Mouse (Mus musculus) embryonic facial prominence, embryonic 11.5 days (tissue): ENCODE measurements around the gene Adgrg3. TPM values are rescaled to one million over a fixed set of nuclear protein-coding genes. Genes with fewer than 3 reads are reported as not detected.

Experiments
- ATAC-seq: fragments of 200-750 bp; cut with Nextera tagmentation; replicated peaks from 2 replicates; pipeline ENCODE4 v1.8.0; 2017; ENCODE audit warnings: low read depth; ENCODE audit not compliant: insufficient number of reproducible peaks, low FRiP score, low TSS enrichment
- DNase-seq: peaks from one replicate; pipeline ENCODE4 v3.0.0-alpha.2; 2015; ENCODE audit warnings: low spot score
- H3K27ac ChIP-seq: fragments of 300-500 bp; sonication (generic); replicated peaks from 2 replicates; pipeline ENCODE4 v1.5.1; 2014; ENCODE audit warnings: mild to moderate bottlenecking, low read depth, low read length, control low read depth
- H3K27me3 ChIP-seq: fragments of 300-500 bp; sonication (generic); 2 replicates; pipeline ENCODE4 v1.6.1; 2014; ENCODE audit warnings: mild to moderate bottlenecking, low read length, moderate library complexity, mixed read lengths; ENCODE audit not compliant: control insufficient read depth, insufficient read depth
- H3K36me3 ChIP-seq: fragments of 300-500 bp; sonication (generic); replicated peaks from 2 replicates; pipeline ENCODE4 v1.6.1; 2014; ENCODE audit warnings: low read depth, mild to moderate bottlenecking, low read length, moderate library complexity, mixed read lengths; ENCODE audit not compliant: control insufficient read depth, insufficient read depth
- H3K4me1 ChIP-seq: fragments of 300-500 bp; sonication (generic); 2 replicates; pipeline ENCODE4 v1.6.1; 2014; ENCODE audit warnings: low read length, mixed read lengths; ENCODE audit not compliant: control insufficient read depth, insufficient read depth
- H3K4me2 ChIP-seq: fragments of 300-500 bp; sonication (generic); 2 replicates; pipeline ENCODE4 v1.6.1; 2014; ENCODE audit warnings: low read depth, mild to moderate bottlenecking, control low read depth, low read length, moderate library complexity
- H3K4me3 ChIP-seq: fragments of 300-500 bp; sonication (generic); 2 replicates; pipeline ENCODE4 v1.5.1; 2014; ENCODE audit warnings: low read depth, low read length, control low read depth
- H3K9ac ChIP-seq: fragments of 300-500 bp; sonication (generic); replicated peaks from 2 replicates; pipeline ENCODE4 v1.6.1; 2014; ENCODE audit warnings: mild to moderate bottlenecking, control low read depth, low read length
- H3K9me3 ChIP-seq: fragments of 300-500 bp; sonication (generic); replicated peaks from 2 replicates; pipeline ENCODE4 v1.6.1; 2016; ENCODE audit warnings: mild to moderate bottlenecking, low read length, inconsistent platforms, mixed read lengths; ENCODE audit not compliant: control insufficient read depth
- WGBS: fragments of 180-500 bp; shearing (Covaris S2); extraction: QIAGEN DNeasy Blood & Tissue Kit; methylation state at CpG from one replicate; pipeline ENCODE4 v1.1.7; 2014; 5-methylcytosine and 5-hydroxymethylcytosine counted together
- polyA plus RNA-seq: library from polyadenylated mRNA; unstranded; fragments of >200 nt; fragmentation: Nextera tagmentation; extraction: Ambion mirVana; gene quantifications from 2 replicates; pipeline ENCODE4 v1.2.1, GENCODE M21; 2014

The Adgrg3 gene
- polyA plus RNA-seq, 1 experiment from 2014 or later = 2.0 TPM

DNA sequence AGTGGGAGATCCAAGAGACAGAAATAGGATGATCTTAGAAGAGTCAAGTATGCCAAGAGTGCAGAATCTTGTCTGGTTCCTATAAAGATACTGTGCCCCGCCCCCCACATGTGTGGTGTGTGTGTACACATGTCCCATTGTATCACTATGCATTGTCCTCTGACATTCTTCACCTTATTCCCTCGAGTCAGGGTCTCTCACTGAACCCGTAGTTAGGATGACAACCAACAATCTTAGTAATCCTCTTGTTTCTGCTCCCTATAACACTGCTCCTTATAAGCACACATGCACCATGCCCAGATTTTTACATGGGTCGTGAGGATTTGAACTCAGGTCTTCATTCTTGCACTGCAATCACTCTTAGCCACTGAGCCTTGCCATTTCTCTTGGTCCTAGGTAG lies 61.8 kb downstream of the Adgrg3 start:
- WGBS = 82% methylated on average over 4 of the region's 4 CpGs

DNA sequence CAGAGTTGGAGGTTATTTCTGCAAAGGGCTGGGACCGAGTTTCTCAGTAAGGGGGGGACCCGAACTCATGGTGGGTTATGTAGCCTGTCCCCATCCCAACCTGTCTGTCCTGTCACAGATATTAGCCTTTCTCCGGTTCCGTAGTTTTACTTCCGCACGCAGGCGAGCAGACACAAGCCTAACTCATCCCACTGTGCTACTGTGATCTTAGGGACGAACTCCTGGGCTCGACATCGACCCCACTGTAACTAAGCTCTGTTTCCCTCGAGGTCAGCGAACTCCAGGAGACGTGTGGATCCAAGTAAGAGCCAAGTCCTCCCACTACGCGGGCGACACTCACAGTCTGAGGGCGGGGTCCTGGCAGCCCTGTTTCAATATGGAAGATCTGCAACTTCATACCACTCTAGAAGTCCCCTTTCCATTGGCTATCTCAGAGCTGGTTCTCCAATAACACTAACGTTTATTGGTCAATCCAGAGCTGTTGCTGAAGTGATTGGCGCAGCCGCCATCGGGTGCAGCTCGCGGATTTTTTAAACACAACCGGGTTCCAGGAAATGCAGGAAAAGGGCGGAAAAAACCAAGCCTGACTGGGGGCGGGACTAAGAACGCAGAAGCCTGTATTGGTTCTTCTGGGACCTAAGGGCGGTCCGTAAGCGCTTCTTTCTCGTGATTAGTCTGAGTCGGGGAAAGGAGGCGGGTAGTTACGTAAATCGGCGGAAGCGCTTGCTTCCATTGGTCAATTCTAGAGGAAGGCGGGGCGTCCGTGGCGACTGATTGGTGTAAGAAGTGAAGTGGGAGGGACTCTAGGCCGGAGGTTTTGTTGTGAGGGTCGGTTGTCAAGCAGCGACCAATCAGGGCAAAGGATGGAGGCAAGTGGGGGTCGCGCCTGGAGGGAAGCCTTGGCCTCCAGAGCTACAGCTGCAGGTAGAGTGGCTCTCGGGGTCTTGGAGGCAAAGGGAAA lies 63.2 kb downstream of the Adgrg3 start, which contains the start of gene Katnb1:
TSS of gene Katnb1 (plus strand) at position 806 of the 961 bp plus-strand sequence.
- Histone ChIP-seq H3K27ac (peak within 1 kb of the TSS; percentile 28; the same call in 1 of the 2 replicates), H3K9me3 (no peaks in the 10 kb centered on the region), H3K4me3 (peak within 1 kb of the TSS; percentile 66), H3K9ac (peak within 1 kb of the TSS; percentile 74), H3K4me1 (no peaks in the 10 kb centered on the region), H3K36me3 (no peaks in the 10 kb centered on the region), H3K27me3 (no peaks in the 10 kb centered on the region), H3K4me2 (peak within 1 kb of the TSS; percentile 57)
- DNase-seq (peak; percentile 99), ATAC-seq (peak; percentile 97)
- WGBS = under 1% methylated on average over 47 of the region's 47 CpGs

More for the DNA sequence above, 61.8 kb downstream of the Adgrg3 start:
- no peak overlapping the region for H3K4me3 ChIP-seq
- no peaks in the 10 kb centered on the region for H3K36me3 ChIP-seq
- no peak overlapping the region for H3K4me2 ChIP-seq
- no peaks in the 10 kb centered on the region for H3K4me1 ChIP-seq
- ATAC-seq (no peak), DNase-seq (no peak)
- H3K27ac ChIP-seq = no peak overlapping the region
- H3K9ac ChIP-seq = no peak overlapping the region
- no peaks in the 10 kb centered on the region for H3K27me3 ChIP-seq
- H3K9me3 ChIP-seq = no peaks in the 10 kb centered on the region

GRCm38 (mm10) chr8:95081650-95082049 lies 64.2 kb downstream of the Adgrg3 start:
- WGBS = 7% methylated on average over 11 of the region's 11 CpGs
- ATAC-seq (no peak), DNase-seq (peak; percentile 8)
- Histone ChIP-seq H3K4me3 (peak overlapping the region; percentile 66), H3K27me3 (no peaks in the 10 kb centered on the region), H3K27ac (no peak overlapping the region), H3K4me1 (no peaks in the 10 kb centered on the region), H3K9ac (peak overlapping the region; percentile 74), H3K9me3 (no peaks in the 10 kb centered on the region), H3K36me3 (no peaks in the 10 kb centered on the region), H3K4me2 (peak overlapping the region; percentile 37)

DNA sequence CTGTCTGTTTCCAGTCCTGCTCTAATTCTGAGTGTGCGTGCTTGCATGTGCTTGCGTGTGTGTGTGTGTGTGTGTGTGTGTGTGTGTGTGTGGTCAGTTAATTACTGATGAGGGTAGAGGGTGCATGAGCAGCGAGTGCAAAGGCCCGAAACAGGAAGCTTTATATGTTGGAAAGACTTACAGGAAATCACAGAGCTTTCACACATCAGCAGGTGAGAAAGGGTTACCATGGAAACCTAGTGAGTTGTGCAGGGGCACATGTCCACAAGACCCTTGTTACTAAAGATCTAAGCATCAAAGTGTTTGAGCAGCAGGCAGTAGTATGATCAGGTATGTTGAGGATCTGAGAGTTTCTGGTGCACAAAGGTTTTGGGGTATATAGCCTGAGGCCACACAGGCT lies 66.8 kb downstream of the Adgrg3 start:
- Histone ChIP-seq H3K4me1 (no peaks in the 10 kb centered on the region), H3K4me3 (no peak overlapping the region), H3K27ac (no peak overlapping the region), H3K9ac (no peak overlapping the region), H3K4me2 (no peak overlapping the region), H3K36me3 (peaks cover 4% of the 10 kb centered on the region), H3K9me3 (no peaks in the 10 kb centered on the region), H3K27me3 (no peaks in the 10 kb centered on the region)
- DNase-seq = no peak
- WGBS = 89% methylated on average over 4 of the region's 4 CpGs
- ATAC-seq = no peak

DNA sequence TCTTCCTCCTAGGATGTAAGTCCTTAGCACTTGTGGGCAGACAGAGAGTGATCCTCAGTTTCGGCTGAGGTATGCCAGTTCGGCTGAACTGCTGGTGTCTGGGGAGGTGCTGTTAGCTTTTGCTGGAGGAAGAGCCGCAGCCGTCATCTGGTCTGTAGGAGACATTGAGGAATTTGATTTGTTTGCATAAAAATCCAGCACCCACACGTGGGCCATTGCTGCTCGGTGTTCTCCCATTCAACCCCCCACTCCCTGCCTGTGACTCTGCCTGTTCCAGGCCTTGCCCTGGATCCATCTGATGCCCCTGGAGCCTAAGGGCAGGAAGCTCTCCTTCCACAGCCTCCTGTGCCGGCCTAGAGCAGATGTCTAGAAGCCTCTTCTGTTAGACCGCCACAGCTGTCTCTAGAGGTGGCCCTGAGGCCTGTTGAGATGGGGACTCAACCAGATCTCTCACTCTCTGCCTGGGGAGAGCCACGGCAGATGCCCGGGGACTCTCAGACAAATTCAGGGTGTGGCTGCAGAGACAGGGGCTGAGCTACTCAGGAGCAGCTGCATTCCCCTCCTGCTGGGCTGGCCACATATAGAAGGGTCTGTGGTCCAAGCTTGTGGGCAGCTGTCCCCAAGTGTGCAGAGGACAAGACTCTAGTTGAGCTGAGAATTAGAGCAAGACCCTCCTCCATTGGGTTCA lies 67.4 kb downstream of the Adgrg3 start:
- DNase-seq (no peak), ATAC-seq (no peak)
- no peaks in the 10 kb centered on the region for H3K4me1 ChIP-seq
- H3K4me3 ChIP-seq = no peak overlapping the region
- H3K27me3 ChIP-seq = no peaks in the 10 kb centered on the region
- no peak overlapping the region for H3K9ac ChIP-seq
- H3K4me2 ChIP-seq = no peak overlapping the region; the same call in 1 of the 2 replicates
- H3K36me3 ChIP-seq = peaks cover 4% of the 10 kb centered on the region
- no peak overlapping the region for H3K27ac ChIP-seq
- WGBS = 83% methylated on average over 10 of the region's 10 CpGs
- no peaks in the 10 kb centered on the region for H3K9me3 ChIP-seq

DNA sequence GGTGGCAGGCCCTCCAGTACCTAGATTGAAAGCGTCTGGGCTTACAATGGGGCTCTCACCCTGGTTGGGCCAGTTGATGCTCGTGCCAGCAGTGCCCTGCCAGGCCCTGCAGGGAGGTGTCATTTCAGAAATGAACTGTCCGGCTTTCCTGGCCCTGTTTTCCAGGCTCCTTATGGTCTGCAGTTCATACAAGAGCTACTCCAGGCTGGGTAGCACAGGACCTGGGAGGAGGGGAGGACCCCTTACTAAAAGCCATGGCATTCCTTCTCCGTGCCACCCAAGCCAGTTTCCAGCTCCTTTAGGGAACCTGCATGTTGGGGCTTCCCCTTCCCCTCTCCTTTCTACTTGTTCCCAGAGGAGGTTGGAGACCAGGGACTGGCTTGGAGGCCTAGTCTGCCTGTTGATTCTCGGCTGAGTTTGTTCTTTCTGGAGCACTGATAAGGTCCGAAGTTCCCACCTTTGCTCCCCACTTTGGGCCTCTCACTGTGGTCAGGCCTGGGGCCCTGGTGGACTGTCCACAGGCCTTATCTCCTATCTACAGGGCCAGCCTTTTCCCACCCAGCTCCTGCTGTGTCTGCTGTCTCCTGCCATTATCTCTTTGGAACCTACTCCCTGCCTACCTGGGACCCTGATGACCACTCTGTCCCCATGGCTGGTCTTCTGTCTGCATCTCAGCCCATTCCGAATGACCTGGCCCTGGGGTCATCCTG lies 68.1 kb downstream of the Adgrg3 start:
- no peak overlapping the region for H3K9ac ChIP-seq
- 85% methylated on average over 7 of the region's 7 CpGs for WGBS
- no peaks in the 10 kb centered on the region for H3K4me1 ChIP-seq
- no peaks in the 10 kb centered on the region for H3K27me3 ChIP-seq
- no peak overlapping the region for H3K27ac ChIP-seq
- no peak for ATAC-seq
- no peak overlapping the region; the same call in 1 of the 2 replicates for H3K4me2 ChIP-seq
- H3K36me3 ChIP-seq = peaks cover 4% of the 10 kb centered on the region
- H3K9me3 ChIP-seq = no peaks in the 10 kb centered on the region
- no peak overlapping the region for H3K4me3 ChIP-seq
- no peak for DNase-seq

GRCm38 (mm10) chr8:95093574-95093973 lies 76.1 kb downstream of the Adgrg3 start:
- ATAC-seq (no peak), DNase-seq (no peak)
- H3K27me3 ChIP-seq = no peaks in the 10 kb centered on the region
- H3K4me2 ChIP-seq = no peak overlapping the region
- H3K9ac ChIP-seq = no peak overlapping the region
- H3K27ac ChIP-seq = no peak overlapping the region
- no peak overlapping the region for H3K4me3 ChIP-seq
- peaks cover 4% of the 10 kb centered on the region for H3K36me3 ChIP-seq
- 93% methylated on average over 4 of the region's 4 CpGs for WGBS
- H3K4me1 ChIP-seq = no peaks in the 10 kb centered on the region
- H3K9me3 ChIP-seq = no peaks in the 10 kb centered on the region
